Mouse (Mus musculus) bone marrow macrophage, adult 2 months (primary cell): ENCODE measurements at regions not wholly inside any gene's neighbourhood (a gene's known extent, or its start where the extent isn't known, plus 50 kb on each side); places are given as distances from the start of the nearest gene placed in this dataset.

ENCODE experiments used
- CTCF ChIP-seq: IDR thresholded peaks from 2 replicates; pipeline ENCODE4 v1.5.1; 2012; ENCODE audit warnings: low read depth, mild to moderate bottlenecking, low read length, moderate library complexity
- POLR2A ChIP-seq: IDR thresholded peaks from 2 replicates; pipeline ENCODE4 v1.6.1; 2012; ENCODE audit warnings: mild to moderate bottlenecking, low read depth, low read length, borderline replicate concordance

DNA sequence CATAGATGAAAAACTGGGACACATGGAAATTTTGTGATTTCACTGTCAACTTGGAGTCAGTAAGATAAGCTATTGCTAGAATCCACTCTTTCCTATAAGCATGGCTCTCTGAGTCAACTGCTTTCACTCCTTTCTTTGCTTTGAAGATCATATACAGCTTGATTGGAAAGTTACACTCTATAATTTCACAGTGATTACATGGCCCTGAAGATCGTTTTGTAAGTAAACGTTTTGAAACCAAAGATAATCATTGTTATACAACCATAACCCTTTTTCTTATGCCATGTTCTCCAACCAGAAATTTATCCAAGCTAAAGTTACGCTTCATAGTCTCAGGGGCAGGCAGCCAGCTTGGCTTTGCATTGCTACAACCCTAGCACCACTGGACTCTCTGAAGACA, 322.1 kb upstream of the N6amt1 start:
- TF ChIP-seq CTCF, result no peak
- TF ChIP-seq POLR2A, result no peak
